Mouse (Mus musculus) thymus, adult 2 months (tissue): ENCODE results near the gene Capn11. TPM values are rescaled to one million over a fixed set of nuclear protein-coding genes. Genes with fewer than 3 reads are reported as not detected.
A peak's percentile ranks its signal among the peaks of the same experiment; 100 is the strongest.

Source experiments
- DNase-seq: peaks from one replicate; pipeline ENCODE4 v3.0.0; 2021
- H3K27ac ChIP-seq: fragments of 200-500 bp; 2 replicates; pipeline ENCODE4 v1.5.1; 2012; ENCODE audit warnings: low read length, control low read depth; ENCODE audit not compliant: control insufficient read depth, insufficient read depth
- H3K27me3 ChIP-seq: fragments of 200-500 bp; 2 replicates; pipeline ENCODE4 v1.6.1; 2012; ENCODE audit warnings: mild to moderate bottlenecking, low read length, moderate library complexity, mixed read lengths; ENCODE audit not compliant: control insufficient read depth, insufficient read depth
- H3K36me3 ChIP-seq: fragments of 200-500 bp; 2 replicates; pipeline ENCODE4 v1.6.1; 2012; ENCODE audit warnings: mild to moderate bottlenecking, low read length, moderate library complexity; ENCODE audit not compliant: control insufficient read depth, insufficient read depth
- H3K4me1 ChIP-seq: fragments of 200-500 bp; replicated peaks from 2 replicates; pipeline ENCODE4 v1.6.1; 2012; ENCODE audit warnings: low read length; ENCODE audit not compliant: control insufficient read depth, insufficient read depth
- H3K4me3 ChIP-seq: fragments of 200-500 bp; 2 replicates; pipeline ENCODE4 v1.5.1; 2012; ENCODE audit warnings: mild to moderate bottlenecking, low read length, control low read depth, moderate library complexity; ENCODE audit not compliant: control insufficient read depth, insufficient read depth
- CTCF ChIP-seq: fragments of 200-500 bp; IDR thresholded peaks from 2 replicates; pipeline ENCODE4 v1.5.1; 2012; ENCODE audit warnings: mild to moderate bottlenecking, control low read depth, low read length, moderate library complexity, borderline replicate concordance; ENCODE audit not compliant: control insufficient read depth, poor library complexity, insufficient read depth; ENCODE audit errors: extremely low read depth
- POLR2A ChIP-seq: fragments of 200-500 bp; IDR thresholded peaks from 2 replicates; pipeline ENCODE4 v1.6.1; 2012; ENCODE audit warnings: mild to moderate bottlenecking, low read length, control low read depth, moderate library complexity; ENCODE audit not compliant: control insufficient read depth, poor library complexity, insufficient read depth; ENCODE audit errors: extremely low read depth
- WGBS: fragments of 180-500 bp; shearing (Covaris S2); methylation state at CpG from one replicate; pipeline ENCODE4 v1.1.7; 2018; 5-methylcytosine and 5-hydroxymethylcytosine counted together
- polyA plus RNA-seq: library from polyadenylated mRNA; depleted of rRNA; stranded (reverse); fragments of >200 nt; gene quantifications from 2 replicates; pipeline ENCODE4 v1.2.3, GENCODE M21; 2012

Gene Capn11
- polyA plus RNA-seq, 1 experiment: 0.09 TPM

DNA sequence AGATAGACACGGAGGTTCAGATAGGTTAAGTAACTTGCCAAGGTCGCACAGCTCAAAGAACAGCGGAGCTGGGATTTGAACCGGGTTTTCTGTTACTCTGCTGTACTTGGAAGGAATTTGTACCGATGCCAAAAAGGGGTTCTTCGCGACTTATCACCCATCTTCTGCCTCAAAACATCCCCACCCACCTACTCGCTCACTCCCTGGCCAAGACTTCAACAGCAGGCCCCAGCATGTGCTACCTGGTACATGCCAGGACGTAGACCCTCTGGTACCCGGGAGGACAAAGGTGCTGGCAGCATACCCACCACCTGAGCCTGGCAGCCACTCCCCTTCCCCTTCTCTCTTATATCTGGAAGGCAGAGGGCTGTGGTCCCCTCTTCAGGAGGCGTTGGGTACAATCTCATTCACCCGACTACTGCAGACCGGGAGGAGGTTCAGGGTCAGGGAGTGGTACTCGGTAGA lies 25.6 kb upstream of the Capn11 start:
- no peak for TF ChIP-seq POLR2A
- TF ChIP-seq CTCF: no peak
- H3K27ac ChIP-seq: no peak overlapping the region
- H3K27me3 ChIP-seq: no peaks in the 10 kb centered on the region
- H3K4me1 ChIP-seq: peaks cover 16% of the 10 kb centered on the region
- DNase-seq: peak; percentile 11
- peak overlapping the region; percentile 78 for H3K4me3 ChIP-seq
- 71% methylated on average over 14 of the region's 14 CpGs for WGBS
- no peaks in the 10 kb centered on the region for H3K36me3 ChIP-seq

DNA sequence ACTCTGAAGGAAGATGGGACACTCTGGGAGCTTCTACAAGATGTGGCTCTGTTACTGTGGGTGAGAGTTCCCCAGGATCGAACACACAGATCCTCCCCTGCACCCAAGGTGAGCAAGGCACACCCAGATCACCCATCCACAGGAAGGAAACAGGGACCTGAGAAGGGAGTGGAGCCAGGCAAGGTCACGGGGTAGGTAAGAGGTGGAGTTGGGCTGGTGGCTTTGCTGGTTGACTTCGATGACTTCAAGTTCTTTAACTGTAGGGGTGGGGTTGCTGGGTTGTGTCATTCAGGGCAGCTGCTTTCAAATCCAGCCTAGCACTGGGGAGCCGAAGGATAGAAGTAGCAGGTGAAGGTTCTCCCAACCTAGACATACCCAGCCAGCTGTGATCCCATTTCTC lies 23.7 kb upstream of the Capn11 start:
- Histone ChIP-seq H3K36me3 (no peaks in the 10 kb centered on the region), H3K4me1 (peaks cover 16% of the 10 kb centered on the region), H3K4me3 (no peak overlapping the region), H3K27me3 (no peaks in the 10 kb centered on the region), H3K27ac (no peak overlapping the region)
- TF ChIP-seq POLR2A (no peak), CTCF (no peak)
- DNase-seq: no peak
- WGBS: 78% methylated on average over 4 of the region's 4 CpGs

DNA sequence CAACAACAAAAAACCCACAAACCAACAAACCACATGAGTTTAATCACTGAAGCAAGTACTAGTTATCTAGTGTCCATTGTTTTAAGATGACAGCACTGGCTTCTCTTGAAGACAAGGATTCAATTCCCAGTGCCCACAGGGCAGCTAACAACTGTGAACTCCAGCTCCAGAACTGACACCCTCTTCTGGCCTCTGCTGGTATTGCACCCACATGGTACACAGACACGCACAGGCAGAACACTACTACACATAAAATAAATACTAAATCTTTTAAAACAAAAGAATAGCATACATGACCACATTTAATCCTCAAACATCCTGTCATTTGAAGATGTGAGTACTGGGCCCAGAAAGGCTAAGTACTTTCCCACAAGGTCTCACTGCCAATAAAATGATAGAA lies 22.5 kb upstream of the Capn11 start:
- Histone ChIP-seq H3K4me3 (no peak overlapping the region), H3K27ac (no peak overlapping the region), H3K4me1 (peaks cover 9% of the 10 kb centered on the region), H3K36me3 (no peaks in the 10 kb centered on the region), H3K27me3 (no peaks in the 10 kb centered on the region)
- DNase-seq: no peak
- TF ChIP-seq POLR2A (no peak), CTCF (no peak)
- WGBS: 100% methylated on average over 1 of the region's 1 CpGs

DNA sequence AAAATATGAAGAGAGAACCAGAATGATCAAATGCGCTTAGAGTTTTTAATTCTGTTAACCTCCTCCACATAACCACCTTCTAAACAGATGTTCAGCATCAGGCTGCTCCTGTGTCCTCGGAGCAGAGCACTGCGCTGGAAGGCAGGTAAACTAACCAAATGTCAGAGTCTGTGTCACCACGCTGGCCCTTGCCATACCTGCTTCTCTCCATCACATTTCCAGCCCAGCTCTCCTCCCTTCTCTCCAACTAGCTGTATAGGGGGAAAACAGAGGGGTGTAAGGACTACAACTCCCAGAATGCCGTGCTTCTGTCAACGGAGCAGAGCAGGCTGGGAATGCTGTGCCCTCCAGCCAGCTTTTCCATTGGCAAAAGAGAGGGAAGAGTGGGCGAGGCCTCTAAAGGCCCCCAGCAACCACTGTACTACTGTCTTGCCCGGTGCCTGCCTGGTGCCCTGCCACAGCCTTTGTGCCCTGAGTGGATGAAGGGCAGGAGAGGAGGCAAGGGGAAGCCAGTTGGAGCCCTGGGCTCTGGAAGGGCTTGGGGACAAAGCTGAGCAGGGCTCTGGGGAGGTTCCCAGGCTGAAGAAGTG lies 21.4 kb upstream of the Capn11 start:
- Histone ChIP-seq H3K36me3 (no peaks in the 10 kb centered on the region), H3K27ac (no peak overlapping the region), H3K4me3 (no peak overlapping the region), H3K4me1 (peaks cover 9% of the 10 kb centered on the region), H3K27me3 (no peaks in the 10 kb centered on the region)
- DNase-seq: no peak
- no peak for TF ChIP-seq CTCF
- no peak for TF ChIP-seq POLR2A
- WGBS: 81% methylated on average over 8 of the region's 8 CpGs

DNA sequence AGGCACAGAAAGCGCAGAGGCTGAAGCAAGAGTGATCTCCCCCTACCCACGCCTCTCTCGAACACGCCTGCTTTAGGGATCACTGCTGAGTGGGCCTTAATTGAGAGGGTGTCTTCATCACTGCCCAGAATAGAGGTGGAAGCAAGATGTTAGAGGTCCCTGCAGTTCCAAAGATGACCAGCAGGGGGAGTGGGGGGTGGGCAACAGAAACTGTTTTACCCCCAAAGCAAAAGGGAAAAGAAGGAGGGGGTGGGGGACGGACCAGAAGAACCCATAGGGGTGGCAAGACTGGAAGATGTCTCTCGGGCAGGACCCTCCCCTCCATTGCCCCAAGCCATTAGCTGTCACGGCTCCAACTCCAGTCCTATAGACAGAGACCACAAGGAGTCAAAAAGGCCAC lies 19.0 kb upstream of the Capn11 start:
- no peak overlapping the region for H3K4me3 ChIP-seq
- H3K36me3 ChIP-seq: peaks cover 6% of the 10 kb centered on the region
- TF ChIP-seq CTCF (peak; percentile 76; the same call in 1 of the 2 replicates), POLR2A (no peak)
- no peaks in the 10 kb centered on the region for H3K4me1 ChIP-seq
- 47% methylated on average over 7 of the region's 7 CpGs for WGBS
- H3K27ac ChIP-seq: no peak overlapping the region
- no peaks in the 10 kb centered on the region for H3K27me3 ChIP-seq
- DNase-seq: peak; percentile 76

DNA sequence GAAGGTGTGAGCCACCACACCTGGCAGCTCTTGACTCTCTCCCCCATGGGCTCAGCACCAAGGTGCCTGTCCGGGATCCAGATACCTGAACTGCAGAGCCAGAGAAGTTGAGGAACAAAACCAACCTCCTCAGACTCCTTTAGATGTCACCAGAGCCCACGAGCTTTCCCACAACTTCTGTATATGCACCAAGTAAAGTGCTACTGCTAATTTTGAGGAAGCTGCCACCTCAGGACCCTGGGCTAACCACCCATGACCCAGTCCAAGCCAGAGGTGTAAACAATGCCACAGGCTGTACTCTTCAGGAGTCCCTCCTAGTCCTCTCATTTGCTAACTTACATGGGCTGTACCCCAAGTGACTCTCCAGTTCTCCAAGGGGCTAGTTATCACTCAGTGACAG lies 13.5 kb upstream of the Capn11 start:
- 45% methylated on average over 2 of the region's 2 CpGs for WGBS
- TF ChIP-seq POLR2A (no peak), CTCF (no peak)
- Histone ChIP-seq H3K27ac (no peak overlapping the region), H3K27me3 (no peaks in the 10 kb centered on the region), H3K4me3 (no peak overlapping the region), H3K36me3 (peaks cover 6% of the 10 kb centered on the region), H3K4me1 (no peaks in the 10 kb centered on the region)
- DNase-seq: no peak

DNA sequence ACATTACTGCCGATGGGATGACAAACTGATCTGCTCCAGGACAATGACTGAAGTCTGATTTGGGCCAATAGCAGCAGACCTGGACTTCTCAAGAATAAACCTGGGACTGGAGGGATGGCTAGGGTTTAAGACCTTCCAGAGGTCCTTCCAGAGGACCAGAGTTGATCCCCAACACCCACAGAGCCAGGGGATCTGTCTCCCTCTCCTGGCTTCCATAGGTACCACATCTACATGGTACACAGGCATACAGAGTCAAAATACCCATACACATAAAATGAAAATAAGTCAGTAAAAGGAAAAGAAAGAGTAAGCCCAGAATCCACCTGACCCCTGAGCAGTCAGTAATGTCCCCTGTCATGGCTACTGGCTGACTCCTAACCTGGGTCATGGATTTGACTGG lies 12.7 kb upstream of the Capn11 start:
- 98% methylated on average over 1 of the region's 1 CpGs for WGBS
- no peak overlapping the region for H3K27ac ChIP-seq
- H3K36me3 ChIP-seq: peaks cover 6% of the 10 kb centered on the region
- no peak overlapping the region for H3K4me3 ChIP-seq
- H3K27me3 ChIP-seq: no peaks in the 10 kb centered on the region
- H3K4me1 ChIP-seq: no peaks in the 10 kb centered on the region
- no peak for DNase-seq
- TF ChIP-seq POLR2A: no peak
- TF ChIP-seq CTCF: no peak
